Mouse (Mus musculus): ENCODE data around the gene Trpc2.

DNA sequence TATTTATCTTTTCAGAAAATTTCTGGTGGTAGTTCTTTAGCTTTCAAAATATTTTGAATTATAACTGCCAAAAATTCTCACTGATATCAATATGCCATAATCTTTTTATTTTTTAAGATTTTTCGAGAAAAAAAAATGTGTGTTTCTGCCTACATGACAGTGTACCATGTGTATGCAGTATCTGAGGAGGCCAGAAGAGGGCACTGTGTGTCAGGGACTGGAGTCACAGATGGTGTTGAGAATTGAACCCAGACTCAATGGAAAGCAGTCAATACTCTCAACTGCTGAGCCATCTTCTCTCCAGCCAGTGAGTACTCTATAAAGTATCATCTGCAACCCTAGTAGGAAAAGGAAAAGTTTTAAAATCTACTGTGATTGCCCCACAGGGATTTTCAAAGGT is 54.5 kb downstream of the Trpc2 start:
- TF ChIP-seq CTCF (IDR thresholded peaks at IDR 0.05; ENCODE audit: low read depth) (peak; percentile 77), EP300 (IDR thresholded peaks at IDR 0.05; ENCODE audit: low read depth) (no peak)

Measured in liver, postnatal 0 days (tissue).